ENCODE assay signal across 9 mouse cellular contexts in the genomic region with DNA sequence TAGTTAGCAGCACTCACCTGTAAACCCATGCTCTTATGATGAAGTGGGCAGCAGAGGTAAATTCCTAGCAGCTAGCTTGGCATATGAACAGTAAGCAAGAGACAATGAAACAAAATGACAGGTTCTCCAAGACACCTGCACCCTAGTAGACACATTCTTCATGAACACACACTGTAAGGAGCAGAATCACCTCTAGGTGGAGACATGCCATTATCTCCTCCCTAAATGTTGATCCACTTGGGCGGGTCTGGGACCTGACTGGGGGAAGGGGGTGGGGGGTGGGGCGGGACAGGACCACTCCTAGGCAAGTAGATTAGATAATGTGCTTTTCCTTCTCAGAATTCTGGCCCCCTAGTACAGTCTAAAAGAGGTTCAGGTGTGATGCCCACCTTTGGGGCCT. TPM values are rescaled to one million over a fixed set of nuclear protein-coding genes. Genes with fewer than 3 reads are reported as not detected.
DNase-seq lines count a peak whose midpoint lies in the region; ATAC-seq and TF ChIP-seq lines count a peak whose summit lies in the region.
"Had no signal": no experiment of that assay in that cellular context is flagged by ENCODE, and none has a peak within 500 bp of the region (broad histone marks: within the 10 kb centered on the region; RNA-seq: fewer than 3 reads in every experiment).

No protein-coding gene starts in this region.

- H3K27me3 ChIP-seq in cerebellum, adult 2 months (ENCODE audit: control insufficient read depth, insufficient read depth, low read length) = no peaks in the 10 kb centered on the region
- no peaks in the 10 kb centered on the region for H3K27me3 ChIP-seq in spleen, adult 2 months (ENCODE audit: control insufficient read depth, insufficient read depth, low read length)
- no peaks in the 10 kb centered on the region for H3K27me3 ChIP-seq in intestine, embryonic 15.5 days (replicated peaks)

- DNase-seq in cerebellum, adult 2 months = peak in 1 of 2 experiments; percentile 38
- DNase-seq in cerebellum, postnatal 4 days (ENCODE audit: low spot score in 2 of 2) = no peak
- peak; percentile 14 to 31 for DNase-seq in spleen, adult 2 months (ENCODE audit: low read depth in 1 of 2, low spot score in 2 of 2)
- no peak for DNase-seq in spleen, adult 12 weeks (ENCODE audit: low spot score)
- no peak for DNase-seq in right cerebral cortex, postnatal 10 days (ENCODE audit: low spot score in 2 of 2)

- H3K9me3 ChIP-seq in intestine, embryonic 15.5 days = no peaks in the 10 kb centered on the region

- H3K36me3 ChIP-seq in spleen, adult 2 months (ENCODE audit: control insufficient read depth, insufficient read depth, low read length) = no peaks in the 10 kb centered on the region
- H3K36me3 ChIP-seq in intestine, embryonic 15.5 days = no peaks in the 10 kb centered on the region

- TF ChIP-seq CTCF in cerebellum, adult 2 months (IDR thresholded peaks at IDR 0.05; ENCODE audit: borderline replicate concordance, insufficient read depth, low read depth, low read length) = peak; percentile 46; the same call in 1 of the 2 replicates
- TF ChIP-seq CTCF in spleen, adult 2 months (IDR thresholded peaks at IDR 0.05; ENCODE audit: extremely low read depth, insufficient read depth, insufficient read length, insufficient replicate concordance) = peak; percentile 11; the same call in 1 of the 2 replicates

- H3K9ac ChIP-seq in intestine, embryonic 15.5 days = no peak overlapping the region

- ATAC-seq in intestine, embryonic 15.5 days = peak; percentile 54
- peak; percentile 90 for ATAC-seq in megakaryocyte-erythroid progenitor cell, adult 5-6 weeks (replicated peaks; ENCODE audit: low FRiP score, low TSS enrichment, poor library complexity, severe bottlenecking)
- no peak for ATAC-seq in megakaryocyte, adult 5-6 weeks (ENCODE audit: poor library complexity, severe bottlenecking)

- H3K4me2 ChIP-seq in intestine, embryonic 15.5 days (replicated peaks) = no peak overlapping the region

- no peak overlapping the region for H3K27ac ChIP-seq in cerebellum, adult 2 months (ENCODE audit: insufficient read depth, low read length)
- H3K27ac ChIP-seq in spleen, adult 2 months (ENCODE audit: insufficient read depth, low read length) = no peak overlapping the region
- H3K27ac ChIP-seq in intestine, embryonic 15.5 days = no peak overlapping the region
- H3K27ac ChIP-seq: macrophage had no signal

- 4% methylated on average over 2 of the region's 2 CpGs for WGBS in cerebellum, adult 2 months
- WGBS in spleen, adult 2 months = 8% methylated on average over 2 of the region's 2 CpGs
- 12% methylated on average over 2 of the region's 2 CpGs for WGBS in intestine, embryonic 15.5 days

- H3K4me3 ChIP-seq in cerebellum, adult 2 months (replicated peaks; ENCODE audit: insufficient read depth, low read depth, low read length) = no peak overlapping the region
- H3K4me3 ChIP-seq in spleen, adult 2 months (ENCODE audit: extremely low read depth, insufficient read depth, insufficient read length) = no peak overlapping the region
- H3K4me3 ChIP-seq in intestine, embryonic 15.5 days (replicated peaks) = no peak overlapping the region

- H3K4me1 ChIP-seq in cerebellum, adult 2 months (ENCODE audit: control insufficient read depth, insufficient read depth, low read length) = no peaks in the 10 kb centered on the region
- H3K4me1 ChIP-seq in spleen, adult 2 months (ENCODE audit: control insufficient read depth, insufficient read depth, insufficient read length) = no peaks in the 10 kb centered on the region
- H3K4me1 ChIP-seq in intestine, embryonic 15.5 days (replicated peaks) = no peaks in the 10 kb centered on the region

- TF ChIP-seq POLR2A in cerebellum, adult 2 months (IDR thresholded peaks at IDR 0.05; ENCODE audit: borderline replicate concordance, insufficient read depth, low read length) = no peak
- TF ChIP-seq POLR2A in spleen, adult 2 months (IDR thresholded peaks at IDR 0.05; ENCODE audit: low read depth, low read length) = no peak

RNA-seq across cellular contexts. Expression of a gene that starts 13.8 kb away (rescaled TPM):
- 107 and 113 TPM in 2 replicates for polyA plus RNA-seq in cerebellum, adult 2 months (2012; rRNA removed)
- 25.6 and 30.6 TPM in 2 replicates for polyA plus RNA-seq in spleen, adult 2 months (2012; rRNA removed)
- polyA plus RNA-seq in intestine, embryonic 15.5 days (2015; fragmentation: Nextera tagmentation; extraction: Ambion mirVana) = 481 and 531 TPM in 2 replicates
- total RNA-seq in megakaryocyte-erythroid progenitor cell, adult 5-6 weeks (2014; fragmentation: Nextera tagmentation) = 53.1 and 60.3 TPM in 2 replicates
- total RNA-seq in megakaryocyte-erythroid progenitor cell, adult 5-6 weeks (2017) = 102 and 125 TPM in 2 replicates
- 57.3 and 64.0 TPM in 2 replicates for total RNA-seq in megakaryocyte, adult 5-6 weeks (2015)
- total RNA-seq in megakaryocyte, adult 5-6 weeks (2017) = 132 and 150 TPM in 2 replicates

RNA-seq across cellular contexts. Expression of a gene that starts 14.6 kb away (rescaled TPM):
- polyA plus RNA-seq in cerebellum, adult 2 months (2012; rRNA removed) = 0.03 TPM in 1 of 2 replicates, not detected in the other
- not detected in 2 replicates for polyA plus RNA-seq in spleen, adult 2 months (2012; rRNA removed)
- 0.08 TPM in 1 of 2 replicates, not detected in the other for polyA plus RNA-seq in intestine, embryonic 15.5 days (2015; fragmentation: Nextera tagmentation; extraction: Ambion mirVana)
- total RNA-seq in megakaryocyte-erythroid progenitor cell, adult 5-6 weeks (2014; fragmentation: Nextera tagmentation) = not detected in 2 replicates
- not detected in 2 replicates for total RNA-seq in megakaryocyte-erythroid progenitor cell, adult 5-6 weeks (2017)
- not detected in 2 replicates for total RNA-seq in megakaryocyte, adult 5-6 weeks (2015)
- total RNA-seq in megakaryocyte, adult 5-6 weeks (2017) = not detected in 2 replicates
- polyA plus RNA-seq: macrophage had no signal

RNA-seq across cellular contexts. Expression of a gene that starts 20.4 kb away (rescaled TPM):
- polyA plus RNA-seq in cerebellum, adult 2 months (2012; rRNA removed) = 0.03 and 0.07 TPM in 2 replicates
- 10.0 and 10.2 TPM in 2 replicates for polyA plus RNA-seq in spleen, adult 2 months (2012; rRNA removed)
- 58.8 and 74.1 TPM in 2 replicates for polyA plus RNA-seq in intestine, embryonic 15.5 days (2015; fragmentation: Nextera tagmentation; extraction: Ambion mirVana)
- 213 and 235 TPM in 2 replicates for total RNA-seq in megakaryocyte-erythroid progenitor cell, adult 5-6 weeks (2014; fragmentation: Nextera tagmentation)
- 157 and 170 TPM in 2 replicates for total RNA-seq in megakaryocyte-erythroid progenitor cell, adult 5-6 weeks (2017)
- total RNA-seq in megakaryocyte, adult 5-6 weeks (2015) = 1.2 and 4.0 TPM in 2 replicates
- 1.4 and 8.0 TPM in 2 replicates for total RNA-seq in megakaryocyte, adult 5-6 weeks (2017)
- polyA plus RNA-seq: macrophage had no signal

RNA-seq across cellular contexts. Expression of a gene that starts 22.4 kb away (rescaled TPM):
- 164 and 169 TPM in 2 replicates for polyA plus RNA-seq in cerebellum, adult 2 months (2012; rRNA removed)
- 42.5 and 54.1 TPM in 2 replicates for polyA plus RNA-seq in spleen, adult 2 months (2012; rRNA removed)
- polyA plus RNA-seq in intestine, embryonic 15.5 days (2015; fragmentation: Nextera tagmentation; extraction: Ambion mirVana) = 25.6 and 26.6 TPM in 2 replicates
- 8.0 and 13.7 TPM in 2 replicates for total RNA-seq in megakaryocyte-erythroid progenitor cell, adult 5-6 weeks (2014; fragmentation: Nextera tagmentation)
- total RNA-seq in megakaryocyte-erythroid progenitor cell, adult 5-6 weeks (2017) = 5.8 and 8.9 TPM in 2 replicates
- total RNA-seq in megakaryocyte, adult 5-6 weeks (2015) = 11.6 and 13.7 TPM in 2 replicates
- total RNA-seq in megakaryocyte, adult 5-6 weeks (2017) = 11.3 and 11.8 TPM in 2 replicates

RNA-seq across cellular contexts. Expression of a gene that starts 44.5 kb away (rescaled TPM):
- polyA plus RNA-seq in cerebellum, adult 2 months (2012; rRNA removed) = 13.0 and 14.6 TPM in 2 replicates
- polyA plus RNA-seq in spleen, adult 2 months (2012; rRNA removed) = 2.7 and 3.3 TPM in 2 replicates
- polyA plus RNA-seq in intestine, embryonic 15.5 days (2015; fragmentation: Nextera tagmentation; extraction: Ambion mirVana) = 2.4 and 2.6 TPM in 2 replicates
- total RNA-seq in megakaryocyte-erythroid progenitor cell, adult 5-6 weeks (2014; fragmentation: Nextera tagmentation) = 1.5 and 1.6 TPM in 2 replicates
- 1.4 and 2.5 TPM in 2 replicates for total RNA-seq in megakaryocyte-erythroid progenitor cell, adult 5-6 weeks (2017)
- not detected in 2 replicates for total RNA-seq in megakaryocyte, adult 5-6 weeks (2015)
- total RNA-seq in megakaryocyte, adult 5-6 weeks (2017) = not detected in 2 replicates

Comparison
In these comparisons a context has a peak if more than half of its experiments do, and no peak if none do; other contexts are left out.
1. DNase-seq: peak in spleen, adult 2 months (2 of 2); none in cerebellum, postnatal 4 days (0 of 2), spleen, adult 12 weeks (single experiment) and right cerebral cortex, postnatal 10 days (0 of 2).
2. RNA of a gene that starts 20.4 kb away (polyA plus RNA-seq): 58.8 to 74.1 TPM in intestine, embryonic 15.5 days and 10.0 to 10.2 TPM in spleen, adult 2 months; 0.03 to 0.07 TPM in cerebellum, adult 2 months; every median in the first group is over 10 times any median in the second.